Mouse (Mus musculus) cerebellum, adult 11 months (tissue): ENCODE data around the gene Cib3.

Experiments used
- DNase-seq: peaks from one replicate; pipeline ENCODE4 v3.0.0; 2022

Gene Cib3

DNA sequence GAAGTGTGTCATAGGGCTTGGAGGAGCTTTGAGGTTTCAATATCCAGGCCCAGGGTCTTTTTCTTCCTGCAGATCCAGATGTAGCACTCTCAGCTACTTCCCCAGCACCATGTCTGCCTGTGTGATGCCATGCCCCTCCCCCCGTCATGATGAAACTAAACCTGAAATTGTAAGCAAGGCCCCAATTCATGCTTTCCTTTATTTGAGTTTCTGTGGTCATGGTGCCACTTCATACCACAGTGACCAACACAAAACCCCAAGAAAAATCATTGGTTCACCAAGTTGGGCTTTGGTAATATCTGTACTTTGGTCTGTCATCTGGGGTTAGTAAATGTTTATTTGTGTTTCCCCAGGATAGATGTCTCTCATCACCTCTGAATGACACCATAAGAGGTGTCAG is 4.1 kb downstream of the Cib3 start:
- DNase-seq, result no peak

DNA sequence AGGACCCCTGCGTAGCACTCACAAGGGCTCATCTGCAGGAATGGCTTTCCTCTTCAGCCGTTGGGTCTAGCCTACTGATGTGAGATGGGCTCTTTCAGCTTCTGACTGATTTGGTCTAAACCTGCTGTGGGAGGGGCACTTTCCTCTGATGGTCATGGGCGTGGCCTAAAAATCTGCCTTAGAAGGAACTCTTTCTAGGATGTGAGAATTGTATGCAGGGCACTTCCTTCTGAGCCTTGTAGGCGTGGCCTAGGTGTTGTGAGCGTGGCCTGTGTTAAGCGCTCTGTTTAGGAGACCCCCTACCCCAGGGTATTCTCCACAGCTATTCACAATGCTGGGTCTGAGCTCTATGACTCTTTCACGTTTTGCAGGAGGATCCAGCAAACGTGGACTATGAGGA is 14.6 kb downstream of the Cib3 start:
- no peak for DNase-seq

DNA sequence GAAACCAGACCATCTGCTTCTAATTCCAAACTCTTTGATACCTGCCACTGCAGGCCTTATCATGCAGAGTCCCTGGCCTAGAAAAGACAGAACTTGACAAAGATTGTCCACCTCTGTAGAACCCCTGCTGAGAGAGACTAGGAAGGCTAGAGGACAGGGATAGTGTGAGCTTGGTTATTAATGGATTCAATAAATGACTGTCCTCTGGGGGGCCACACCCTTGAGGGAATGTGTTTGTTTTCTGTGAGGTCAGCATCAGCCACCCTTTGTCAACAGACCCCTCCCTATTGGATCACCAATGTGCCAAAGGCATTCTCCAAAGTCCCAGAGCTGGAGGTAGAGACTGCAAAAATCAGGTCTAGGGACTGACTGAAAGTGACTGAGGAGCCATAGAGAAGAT is 20.6 kb downstream of the Cib3 start:
- no peak for DNase-seq

DNA sequence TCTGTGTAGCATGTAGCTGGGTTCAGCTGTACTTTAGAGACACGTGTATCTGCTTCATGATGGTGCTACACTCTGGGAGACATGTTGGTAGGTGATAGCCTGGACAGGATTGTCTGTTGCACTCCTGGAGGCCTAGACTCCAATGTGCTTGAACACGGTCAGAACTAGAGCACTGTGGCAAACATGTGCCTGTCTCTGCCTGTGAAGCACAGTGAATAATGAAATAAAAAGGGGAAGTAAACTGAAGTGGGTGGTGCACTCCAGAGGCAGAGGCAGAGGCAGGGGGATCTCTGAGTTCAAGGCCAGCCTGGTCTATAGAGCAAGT is 22.5 kb downstream of the Cib3 start:
- no peak for DNase-seq

DNA sequence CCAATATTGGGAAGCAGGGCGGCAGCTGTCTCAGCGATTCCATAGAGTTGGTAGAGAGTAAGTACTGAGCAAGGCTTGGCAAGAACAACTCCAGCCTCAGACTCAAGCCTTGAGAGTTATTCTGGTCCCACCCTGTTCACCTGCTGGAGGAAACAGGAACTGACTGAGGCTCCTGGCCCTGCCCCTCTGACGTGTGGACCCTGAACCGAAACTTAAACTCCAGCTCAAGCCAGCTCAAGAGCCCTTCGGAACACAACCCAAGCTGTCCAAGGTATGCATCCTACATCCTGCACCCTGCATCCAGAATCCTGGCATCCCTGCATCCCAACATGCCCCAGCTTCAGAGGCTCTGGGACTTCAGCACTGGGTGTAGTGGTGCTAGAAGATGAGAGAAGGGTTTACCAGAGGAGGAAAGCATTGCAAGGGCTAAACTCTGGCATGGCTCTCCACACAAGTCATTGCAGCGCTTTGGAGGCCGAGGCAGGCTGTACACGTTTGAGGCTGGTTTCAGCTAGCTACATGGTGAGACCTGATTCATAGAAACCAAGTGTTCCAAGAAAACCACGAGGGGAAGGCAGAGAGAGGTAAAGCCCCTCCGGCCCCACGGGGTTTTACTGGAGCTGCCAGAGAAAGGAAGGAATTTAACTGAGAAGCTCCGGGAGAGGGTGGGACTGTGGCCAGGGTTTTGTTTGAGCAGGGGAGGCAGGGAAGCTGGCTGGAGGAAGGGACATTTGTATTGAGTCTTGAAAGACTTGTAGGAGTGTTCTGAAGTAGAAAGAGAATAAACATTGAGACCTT is 23.0 kb downstream of the Cib3 start, which contains the start of gene Hsh2d:
Gene Hsh2d (plus strand): TSS at position 222 of the 798 bp plus-strand sequence.
- DNase-seq, result no peak

DNA sequence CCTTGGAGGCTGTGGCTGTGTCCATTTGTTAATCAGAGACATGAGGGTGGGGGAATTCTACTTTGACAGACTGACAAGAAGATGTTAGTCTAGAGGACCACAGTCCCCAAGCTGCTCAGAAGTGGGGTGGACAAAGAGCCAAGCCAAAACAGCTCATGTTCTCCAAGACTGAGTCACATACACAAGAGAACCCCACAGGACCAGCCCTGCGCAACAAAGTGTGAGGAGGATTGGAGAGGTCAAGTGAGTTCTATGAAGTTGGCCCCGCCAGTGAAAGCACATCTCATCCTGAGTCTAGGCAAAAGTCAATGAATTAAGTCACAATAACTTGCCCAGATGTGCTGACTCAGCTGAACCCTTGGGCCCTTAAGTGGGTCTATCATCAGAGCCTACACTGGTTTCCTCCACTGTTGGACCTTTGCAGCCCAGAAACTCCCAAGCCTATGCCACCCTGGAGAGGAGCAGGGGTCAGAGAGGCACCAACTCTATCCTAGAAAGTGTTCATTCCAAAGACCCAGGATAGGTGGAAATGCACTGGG is 24.8 kb downstream of the Cib3 start:
- no peak for DNase-seq

DNA sequence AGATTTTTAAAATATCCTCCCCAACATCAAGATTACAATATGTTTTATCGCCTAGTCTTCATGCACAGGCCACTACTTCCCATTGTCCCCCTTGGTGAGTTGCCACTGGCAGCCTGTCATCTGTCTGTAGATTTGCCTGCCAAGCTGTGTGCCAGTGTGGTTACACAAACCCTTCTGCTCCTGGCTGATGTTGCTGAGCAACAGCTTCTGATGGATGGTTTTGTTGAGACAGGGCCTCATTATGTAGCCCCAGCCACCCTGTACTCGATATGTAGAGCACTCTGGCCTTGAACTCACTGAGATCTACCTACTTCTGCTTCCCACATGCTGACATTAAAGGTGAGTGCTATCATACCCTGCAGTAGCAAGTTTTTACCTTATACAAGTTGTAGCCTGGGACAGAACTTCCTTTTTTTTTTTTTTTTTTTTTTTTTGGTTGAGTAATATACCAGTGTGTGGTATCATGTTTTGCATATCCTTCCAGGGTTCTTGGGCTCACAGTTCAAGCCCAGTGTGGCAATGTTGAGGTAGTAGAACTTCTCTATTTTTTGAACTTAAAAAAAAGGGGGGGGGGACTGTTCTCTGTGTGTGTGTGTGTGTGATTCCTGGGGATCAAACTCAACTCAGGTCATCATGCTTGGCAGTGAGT is 29.0 kb downstream of the Cib3 start:
- no peak for DNase-seq

DNA sequence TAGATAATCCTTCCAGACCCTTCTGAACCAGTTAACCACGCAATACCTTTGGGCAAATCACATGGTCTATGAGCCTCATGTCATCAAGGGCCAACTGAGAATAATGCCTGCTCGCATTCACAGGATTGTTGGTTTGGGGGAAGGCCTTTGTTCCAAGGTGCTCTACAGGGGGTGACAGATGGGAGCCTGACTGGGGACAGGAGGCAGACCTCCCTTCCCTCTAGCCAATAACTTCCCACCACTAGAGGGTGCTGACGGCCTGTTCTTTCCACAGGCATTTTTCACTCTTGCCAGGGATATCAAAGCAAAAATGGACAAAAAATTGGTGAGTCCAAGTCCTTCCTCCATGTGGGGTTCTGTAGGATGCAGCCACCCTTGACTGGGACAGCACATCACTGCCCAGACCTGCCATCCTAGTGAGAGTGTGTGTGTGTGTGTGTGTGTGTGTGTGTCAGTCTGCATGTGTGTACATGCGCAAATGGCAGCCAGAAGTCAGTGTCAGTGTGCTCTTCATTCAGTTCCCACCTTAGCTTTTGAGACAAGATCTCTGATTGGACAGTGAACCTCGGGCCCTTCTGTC is 35.2 kb downstream of the Cib3 start:
- peak; percentile 63 for DNase-seq

DNA sequence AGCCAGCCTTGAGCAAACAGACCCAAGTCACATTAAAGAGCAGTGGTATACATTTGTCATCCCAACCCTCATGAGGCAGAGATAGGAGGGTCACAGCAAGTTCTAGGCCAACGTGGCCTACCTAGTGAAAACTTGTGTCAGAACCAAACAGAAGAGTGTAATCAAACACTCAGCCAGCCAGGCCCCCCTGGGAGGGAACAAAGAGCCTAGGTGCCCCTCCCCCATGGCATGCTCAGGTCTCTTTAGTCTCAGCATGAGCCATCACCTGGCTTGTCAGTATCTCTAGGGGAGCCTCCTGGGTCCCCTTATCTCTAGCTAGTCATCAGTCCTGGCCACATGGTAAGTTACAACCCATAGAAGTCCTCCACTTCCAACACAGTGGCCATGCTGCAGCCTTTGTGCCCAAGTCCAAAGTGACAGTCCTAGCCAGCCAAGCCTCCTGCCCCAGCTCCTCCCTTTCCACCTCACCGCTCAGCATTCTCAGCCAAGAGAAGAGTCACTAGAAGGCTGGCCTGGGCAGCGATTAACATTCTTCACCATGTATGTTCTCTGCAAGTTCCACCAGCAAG is 42.9 kb downstream of the Cib3 start:
- DNase-seq, result no peak

DNA sequence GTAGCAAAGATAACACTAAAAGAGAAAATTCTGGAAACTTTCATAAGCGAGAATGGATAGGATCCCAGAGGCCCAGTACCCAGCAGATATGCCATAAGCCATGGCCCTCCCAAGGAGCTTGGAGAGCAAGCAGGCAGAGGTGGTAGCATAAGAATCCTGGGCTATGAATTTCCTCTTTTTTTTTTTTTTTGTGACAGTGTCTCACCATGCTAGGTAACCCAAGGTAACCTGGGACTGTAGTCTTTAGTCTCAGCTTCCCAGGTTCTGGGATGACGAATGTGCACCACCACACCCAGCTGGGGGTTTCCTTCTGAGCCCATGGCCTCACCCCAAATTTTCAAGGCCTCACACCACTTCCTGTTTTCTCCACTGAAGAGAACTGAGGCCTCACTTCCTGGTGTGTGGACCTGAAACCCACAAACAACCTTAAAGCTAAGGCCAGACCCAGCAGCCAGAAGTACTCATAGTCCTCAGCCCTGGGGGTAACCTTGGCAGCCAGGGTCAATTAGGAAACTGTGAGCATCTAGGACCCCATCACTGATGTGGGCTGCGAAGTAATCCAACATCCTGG is 43.5 kb downstream of the Cib3 start:
- DNase-seq, result no peak

DNA sequence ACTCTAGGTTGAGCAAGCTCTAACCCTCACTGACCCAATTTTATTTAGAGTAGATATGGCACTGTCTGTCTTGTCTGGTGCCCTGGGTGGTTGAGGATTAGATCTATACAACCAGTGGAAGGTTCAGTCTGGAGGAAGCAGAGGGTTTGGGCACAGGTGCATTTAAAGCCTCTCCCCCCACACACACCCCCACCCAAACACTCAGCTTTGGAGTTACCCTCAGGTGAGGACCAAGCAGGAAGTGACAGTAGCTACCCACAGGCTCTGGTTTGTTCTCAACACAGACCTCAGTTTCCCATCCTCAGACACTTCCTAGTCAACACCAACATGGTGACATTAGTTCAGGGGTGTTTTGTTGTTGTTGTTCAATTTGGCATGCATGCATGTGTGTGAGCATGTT is 49.8 kb downstream of the Cib3 start:
- DNase-seq, result no peak

DNA sequence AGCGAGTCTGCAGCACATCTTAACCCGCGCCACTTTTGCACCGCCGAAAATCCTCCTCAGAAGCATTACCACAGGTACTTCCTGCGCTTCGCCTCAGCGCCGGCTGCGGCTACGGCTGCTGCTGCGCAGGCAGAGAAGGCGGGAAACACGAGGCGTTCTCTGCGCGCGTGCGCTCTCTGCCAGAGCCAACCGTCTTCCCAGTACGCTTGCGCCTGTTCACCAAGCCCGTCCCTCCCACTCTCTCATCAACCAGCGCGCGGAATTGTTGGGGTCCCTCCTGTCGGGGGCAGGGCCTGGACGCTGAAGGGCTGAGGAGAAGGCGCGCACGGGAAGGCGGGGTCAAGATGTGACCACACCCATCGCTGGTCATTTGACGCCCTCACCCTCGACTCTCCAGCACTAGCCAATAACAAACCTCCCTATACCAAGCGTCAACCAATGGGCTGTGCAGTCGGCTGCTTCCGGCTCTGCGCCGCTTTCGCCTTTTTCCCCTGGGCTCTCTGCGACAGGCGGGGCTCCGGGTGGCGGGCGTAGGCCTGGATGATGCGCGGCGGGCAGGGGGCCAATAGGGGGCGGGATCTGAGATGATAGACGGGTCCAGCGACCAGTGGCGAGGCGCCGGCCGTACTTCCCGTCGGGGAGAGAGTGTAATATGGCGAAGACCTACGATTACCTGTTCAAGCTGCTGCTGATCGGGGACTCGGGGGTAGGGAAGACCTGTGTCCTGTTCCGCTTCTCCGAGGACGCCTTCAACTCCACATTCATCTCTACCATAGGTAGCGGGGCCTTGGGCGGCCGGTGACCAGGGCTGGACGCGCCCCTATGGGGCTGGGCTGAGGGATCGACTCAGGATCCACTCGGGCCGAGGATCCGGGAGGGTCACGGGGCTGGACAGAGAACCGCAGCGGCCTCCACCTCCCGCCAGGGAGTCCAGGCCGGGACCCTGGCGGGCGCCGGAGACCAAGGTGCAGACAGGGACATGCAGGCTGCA is 51.6 kb downstream of the Cib3 start, which contains the start of gene Rab8a:
Gene Rab8a (plus strand): TSS at position 494 of the 991 bp plus-strand sequence.
- DNase-seq, result peak; percentile 100

DNA sequence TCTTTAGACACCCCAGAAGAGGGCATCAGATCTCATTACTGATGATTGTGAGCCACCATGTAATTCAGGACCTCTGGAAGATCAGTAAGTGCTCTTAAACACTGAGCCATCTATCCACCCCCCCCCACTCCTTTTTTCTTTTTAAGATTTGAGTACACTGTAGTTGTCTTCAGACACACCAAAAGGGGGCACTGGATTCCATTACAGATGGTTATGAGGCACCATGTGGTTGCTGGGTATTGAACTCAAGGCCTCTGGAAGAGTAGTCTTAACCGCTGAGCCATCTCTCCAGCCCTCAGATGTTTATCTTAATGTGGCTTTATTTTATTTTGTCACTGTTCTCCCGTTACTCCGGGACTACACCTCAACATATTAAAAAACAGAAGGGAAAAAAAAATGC is 52.6 kb downstream of the Cib3 start:
- DNase-seq, result peak; percentile 12

DNA sequence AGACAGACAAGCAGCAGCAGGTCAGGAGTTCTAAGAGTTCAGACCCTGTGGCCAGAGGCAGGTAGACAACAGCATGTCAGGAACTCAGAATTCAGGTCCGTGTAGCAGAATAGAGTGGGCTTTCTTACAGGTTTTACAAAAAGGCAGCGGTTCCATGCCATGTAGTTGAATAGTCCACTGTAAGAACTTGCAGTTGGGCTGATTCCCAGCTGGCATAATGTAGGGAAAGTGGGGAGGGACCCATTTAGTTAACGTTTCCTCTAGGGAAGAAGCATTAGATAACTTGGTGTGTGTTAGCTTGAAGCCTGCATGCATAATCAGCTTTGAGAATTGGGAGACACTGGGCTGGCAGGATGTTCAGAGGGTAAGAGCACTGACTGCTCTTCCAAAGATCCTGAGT is 53.9 kb downstream of the Cib3 start:
- no peak for DNase-seq

DNA sequence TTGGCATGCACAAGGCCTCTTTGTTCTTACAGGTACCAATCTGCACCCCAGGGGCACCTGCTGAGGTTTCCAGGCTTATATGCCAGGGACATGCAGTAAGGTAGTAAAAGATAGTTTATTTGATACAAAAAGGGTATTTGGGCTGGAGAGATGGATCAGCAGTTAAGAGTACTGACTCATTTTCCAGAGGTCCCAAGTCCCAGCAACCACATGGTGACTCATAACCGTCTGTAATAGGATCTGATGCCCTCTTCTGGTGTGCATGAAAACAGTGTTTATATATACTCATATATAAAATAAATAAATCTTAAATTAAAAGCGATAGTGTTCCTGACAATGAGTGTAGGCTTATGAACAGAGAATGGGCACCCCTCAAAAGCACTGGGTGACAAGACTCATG is 54.5 kb downstream of the Cib3 start:
- no peak for DNase-seq
